Mouse (Mus musculus) liver, postnatal 0 days (tissue): Measurements from ENCODE around the gene Sf1.

Experiments used
- CTCF ChIP-seq: sonication (generic); IDR thresholded peaks from 2 replicates; pipeline ENCODE4 v1.5.1; 2016; ENCODE audit warnings: antibody characterized with exemption, low read depth
- EP300 ChIP-seq: IDR thresholded peaks from 2 replicates; pipeline ENCODE4 v1.6.1; 2016; ENCODE audit warnings: antibody characterized with exemption, low read depth, mild to moderate bottlenecking

- TF ChIP-seq CTCF (no peak), EP300 (peak; percentile 86)
These were observed 439 bp upstream of the Sf1 start for GRCm38 (mm10) chr19:6363091-6363410.
